Mouse (Mus musculus) neural tube, embryonic 15.5 days (tissue): ENCODE measurements around the gene Col26a1. TPM values are rescaled to one million over a fixed set of nuclear protein-coding genes. Genes with fewer than 3 reads are reported as not detected.

ENCODE experiments used
- ATAC-seq: fragments of 200-750 bp; cut with Nextera tagmentation; 2 replicates; pipeline ENCODE4 v1.8.0; 2017; ENCODE audit warnings: mild to moderate bottlenecking, moderate TSS enrichment, moderate library complexity; ENCODE audit not compliant: low FRiP score
- H3K27ac ChIP-seq: fragments of 300-500 bp; sonication (generic); replicated peaks from 2 replicates; pipeline ENCODE4 v1.5.1; 2015; ENCODE audit warnings: mild to moderate bottlenecking, inconsistent platforms
- H3K27me3 ChIP-seq: fragments of 300-500 bp; sonication (generic); replicated peaks from 2 replicates; pipeline ENCODE4 v1.6.1; 2015; ENCODE audit warnings: inconsistent platforms
- H3K36me3 ChIP-seq: fragments of 300-500 bp; sonication (generic); 2 replicates; pipeline ENCODE4 v1.6.1; 2015; ENCODE audit warnings: inconsistent platforms
- H3K4me1 ChIP-seq: fragments of 300-500 bp; sonication (generic); 2 replicates; pipeline ENCODE4 v1.6.1; 2015; ENCODE audit warnings: inconsistent platforms
- H3K4me2 ChIP-seq: fragments of 300-500 bp; sonication (generic); 2 replicates; pipeline ENCODE4 v1.6.1; 2015; ENCODE audit warnings: inconsistent platforms, mild to moderate bottlenecking, moderate library complexity
- H3K4me3 ChIP-seq: fragments of 300-500 bp; sonication (generic); replicated peaks from 2 replicates; pipeline ENCODE4 v1.5.1; 2015; ENCODE audit warnings: mild to moderate bottlenecking, inconsistent platforms
- H3K9ac ChIP-seq: fragments of 300-500 bp; sonication (generic); replicated peaks from 2 replicates; pipeline ENCODE4 v1.6.1; 2015; ENCODE audit warnings: mild to moderate bottlenecking, inconsistent platforms
- H3K9me3 ChIP-seq: fragments of 300-500 bp; sonication (generic); replicated peaks from 2 replicates; pipeline ENCODE4 v1.6.1; 2016; ENCODE audit warnings: inconsistent platforms
- WGBS: fragments of 180-500 bp; shearing (Covaris S2); methylation state at CpG from one replicate; pipeline ENCODE4 v1.1.7; 2015; ENCODE audit warnings: mixed read lengths; 5-methylcytosine and 5-hydroxymethylcytosine counted together
- polyA plus RNA-seq: library from polyadenylated mRNA; unstranded; fragments of >200 nt; fragmentation: Nextera tagmentation; extraction: Ambion mirVana; gene quantifications from 2 replicates; pipeline ENCODE4 v1.2.1, GENCODE M21; 2015

The Col26a1 gene
- polyA plus RNA-seq, 1 experiment from 2014 or later: 45.5 TPM

DNA sequence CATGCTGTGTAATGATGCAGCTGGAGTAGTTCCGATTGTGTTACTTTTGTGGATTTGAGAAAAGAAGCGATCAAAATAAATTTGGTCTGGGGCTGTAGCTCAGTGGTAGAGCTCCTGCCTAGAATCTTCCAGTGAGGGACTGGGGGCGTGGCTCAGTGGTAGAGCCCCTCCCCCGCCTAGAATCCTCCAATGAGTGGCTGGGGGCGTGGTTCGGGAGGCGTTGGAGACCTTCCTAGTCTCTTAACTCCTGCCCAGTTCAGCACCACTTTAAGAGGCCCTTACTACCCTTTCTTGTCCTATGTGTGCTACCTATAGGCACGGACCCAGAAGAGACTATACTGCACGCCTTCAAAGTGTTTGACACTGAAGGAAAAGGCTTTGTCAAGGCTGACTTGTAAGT, 185.4 kb downstream of the Col26a1 start:
- Histone ChIP-seq H3K4me3 (no peak overlapping the region), H3K4me2 (no peak overlapping the region), H3K27ac (no peak overlapping the region), H3K9me3 (no peaks in the 10 kb centered on the region), H3K4me1 (no peaks in the 10 kb centered on the region), H3K27me3 (no peaks in the 10 kb centered on the region), H3K36me3 (no peaks in the 10 kb centered on the region), H3K9ac (no peak overlapping the region)
- ATAC-seq: no peak
- 86% methylated on average over 9 of the region's 9 CpGs for WGBS

DNA sequence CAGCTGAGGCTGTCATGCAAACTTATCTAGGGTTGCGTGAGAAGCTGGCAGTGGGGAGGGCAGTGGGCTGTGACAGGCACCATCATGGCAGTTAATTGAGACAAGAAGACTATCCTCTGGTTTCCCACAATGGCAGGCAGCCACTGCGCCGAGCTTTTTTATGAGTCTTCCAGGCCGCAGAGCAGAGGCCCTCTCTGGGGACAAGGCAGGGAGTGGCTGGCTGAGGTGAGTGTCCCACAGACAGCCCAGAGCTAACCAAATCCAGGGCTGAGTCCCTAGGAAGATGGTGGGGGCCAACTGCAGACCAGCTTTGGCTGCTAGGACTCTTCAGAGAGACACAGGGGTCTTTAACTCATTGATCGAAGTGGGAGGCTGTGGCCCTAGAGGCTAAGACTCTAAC, 186.5 kb downstream of the Col26a1 start:
- H3K4me1 ChIP-seq: no peaks in the 10 kb centered on the region
- ATAC-seq: no peak
- H3K27me3 ChIP-seq: no peaks in the 10 kb centered on the region
- 48% methylated on average over 5 of the region's 5 CpGs for WGBS
- H3K4me3 ChIP-seq: no peak overlapping the region
- no peak overlapping the region for H3K9ac ChIP-seq
- no peak overlapping the region for H3K4me2 ChIP-seq
- H3K9me3 ChIP-seq: no peaks in the 10 kb centered on the region
- no peaks in the 10 kb centered on the region for H3K36me3 ChIP-seq
- no peak overlapping the region for H3K27ac ChIP-seq

DNA sequence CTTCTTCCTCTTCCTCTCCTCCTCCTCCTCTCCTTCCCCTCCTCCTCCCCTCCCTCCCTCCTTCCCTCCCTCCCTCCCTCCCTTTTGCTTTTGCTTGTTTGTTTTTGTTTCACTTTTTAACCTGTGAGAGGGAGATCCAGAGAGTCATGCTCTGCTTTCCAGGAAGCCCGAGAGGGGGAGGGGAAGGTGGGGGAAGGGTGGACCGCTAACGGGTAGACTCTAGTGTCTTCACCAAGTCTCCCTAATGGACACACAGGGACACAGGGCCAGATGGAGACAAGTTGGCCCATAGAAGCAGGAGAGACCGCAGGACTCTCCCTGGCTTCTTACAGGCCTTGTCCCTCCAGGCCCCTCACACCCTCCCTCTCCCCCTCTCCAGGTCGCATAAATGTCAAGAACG, 188.0 kb downstream of the Col26a1 start:
- Histone ChIP-seq H3K9me3 (no peaks in the 10 kb centered on the region), H3K9ac (no peak overlapping the region), H3K4me1 (no peaks in the 10 kb centered on the region), H3K27me3 (no peaks in the 10 kb centered on the region), H3K4me2 (no peak overlapping the region), H3K27ac (no peak overlapping the region), H3K36me3 (no peaks in the 10 kb centered on the region), H3K4me3 (no peak overlapping the region)
- WGBS: 73% methylated on average over 6 of the region's 6 CpGs
- no peak for ATAC-seq

DNA sequence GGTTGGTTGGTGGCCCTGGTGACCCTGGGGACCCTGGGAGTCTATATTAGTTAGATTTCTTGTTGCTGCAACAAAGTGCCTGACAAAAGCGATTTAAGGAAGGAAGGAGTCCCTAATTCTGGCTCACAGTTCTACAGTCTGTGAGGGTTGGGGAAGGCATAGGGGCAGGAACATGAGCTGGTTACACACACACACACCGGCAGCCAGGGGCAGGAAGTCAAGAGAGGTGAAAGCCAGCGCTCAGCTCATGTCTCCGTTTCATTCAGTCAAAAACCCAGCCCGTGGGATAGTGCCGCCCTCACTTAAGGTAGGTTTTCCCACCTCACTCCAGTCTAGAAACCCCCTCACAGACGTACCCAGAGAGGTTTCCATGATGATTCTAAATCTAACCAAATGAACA, 189.6 kb downstream of the Col26a1 start:
- Histone ChIP-seq H3K27ac (no peak overlapping the region), H3K36me3 (no peaks in the 10 kb centered on the region), H3K4me1 (no peaks in the 10 kb centered on the region), H3K9ac (no peak overlapping the region), H3K4me2 (no peak overlapping the region), H3K27me3 (no peaks in the 10 kb centered on the region), H3K4me3 (no peak overlapping the region), H3K9me3 (no peaks in the 10 kb centered on the region)
- ATAC-seq: no peak
- 82% methylated on average over 7 of the region's 7 CpGs for WGBS

DNA sequence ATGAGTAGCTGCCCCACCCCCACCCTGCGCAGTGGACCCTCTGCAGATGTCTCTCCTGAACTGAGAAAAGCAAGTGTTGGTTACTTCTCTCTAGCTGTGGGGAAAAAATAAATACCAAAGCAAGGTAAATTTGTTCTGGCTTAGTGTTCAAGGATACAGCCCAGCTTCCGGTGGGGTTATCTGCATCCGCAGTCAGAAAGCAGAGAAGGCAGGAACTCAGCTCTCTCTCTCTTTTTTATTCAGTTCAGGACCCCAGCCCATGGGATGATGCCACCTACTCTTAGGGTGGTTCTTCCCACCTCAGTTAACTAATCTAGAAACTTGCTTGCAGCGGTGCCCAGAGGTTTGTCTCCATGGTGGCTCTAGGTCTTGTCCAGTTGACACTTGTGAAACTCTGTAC, 190.2 kb downstream of the Col26a1 start, which contains the start of gene Myl10:
TSS of gene Myl10 (plus strand) at position 363 of the 400 bp plus-strand sequence.
- H3K36me3 ChIP-seq: no peaks in the 10 kb centered on the region
- no peak within 1 kb of the TSS for H3K9ac ChIP-seq
- H3K27ac ChIP-seq: no peak within 1 kb of the TSS
- ATAC-seq: no peak
- 85% methylated on average over 4 of the region's 4 CpGs for WGBS
- H3K4me3 ChIP-seq: no peak within 1 kb of the TSS
- no peaks in the 10 kb centered on the region for H3K27me3 ChIP-seq
- H3K4me1 ChIP-seq: no peaks in the 10 kb centered on the region
- no peaks in the 10 kb centered on the region for H3K9me3 ChIP-seq
- H3K4me2 ChIP-seq: no peak within 1 kb of the TSS

Other genes with a start within 250 kb of the Col26a1 start
- 5.3 TPM in 1 of 2 replicates, not detected in the other for gene Myl10, start 190.1 kb downstream of the Col26a1 start, polyA plus RNA-seq
- 106 and 115 TPM in 2 replicates for gene Ift22, start 24.9 kb upstream of the Col26a1 start, polyA plus RNA-seq
- 339 and 354 TPM in 2 replicates for gene Fis1, start 70.1 kb upstream of the Col26a1 start, polyA plus RNA-seq
- 0.67 and 1.0 TPM in 2 replicates for gene Cldn15, start 83.4 kb upstream of the Col26a1 start, polyA plus RNA-seq
- 36.4 and 39.0 TPM in 2 replicates for gene Plod3, start 103.8 kb upstream of the Col26a1 start, polyA plus RNA-seq
- 126 and 137 TPM in 2 replicates for gene Znhit1, start 104.8 kb upstream of the Col26a1 start, polyA plus RNA-seq
- gene Vgf, start 143.2 kb upstream of the Col26a1 start, polyA plus RNA-seq: 12.3 and 14.0 TPM in 2 replicates
- 209 and 222 TPM in 2 replicates for gene Ap1s1, start 162.9 kb upstream of the Col26a1 start, polyA plus RNA-seq
- 0.23 and 0.26 TPM in 2 replicates for gene Serpine1, start 189.1 kb upstream of the Col26a1 start, polyA plus RNA-seq
- 2.4 and 5.4 TPM in 2 replicates for gene Trim56, start 233.0 kb upstream of the Col26a1 start, polyA plus RNA-seq